Mouse (Mus musculus): ENCODE measurements around the gene Pdxp. TPM values are rescaled to one million over a fixed set of nuclear protein-coding genes. Genes with fewer than 3 reads are reported as not detected.

Gene Pdxp
- polyA plus RNA-seq (2015; fragmentation: Nextera tagmentation; extraction: Ambion mirVana), result 11.7 and 12.0 TPM in 2 replicates

GRCm38 (mm10) chr15:78913632-78914090, at the start of gene Pdxp:
Gene Pdxp (plus strand): TSS chr15:78913919.
- ATAC-seq (ENCODE audit: low FRiP score, low TSS enrichment), result peak; percentile 92
- Histone ChIP-seq H3K9ac (replicated peaks; ENCODE audit: low read length) (peak within 1 kb of the TSS; percentile 77), H3K4me2 (replicated peaks; ENCODE audit: low read depth, low read length) (peak within 1 kb of the TSS; percentile 92), H3K36me3 (ENCODE audit: insufficient read depth, low read length) (peaks cover 31% of the 10 kb centered on the region), H3K9me3 (ENCODE audit: low read length) (no peaks in the 10 kb centered on the region), H3K27ac (ENCODE audit: low read length) (peak within 1 kb of the TSS; percentile 77), H3K27me3 (ENCODE audit: insufficient read depth, low read length) (no peaks in the 10 kb centered on the region), H3K4me1 (ENCODE audit: insufficient read depth, low read length) (peaks cover 26% of the 10 kb centered on the region), H3K4me3 (ENCODE audit: low read length) (peak within 1 kb of the TSS; percentile 72)
- under 1% methylated on average over 38 of the region's 51 CpGs for WGBS

- H3K9ac ChIP-seq (replicated peaks; ENCODE audit: low read length), result no peak overlapping the region
- H3K27ac ChIP-seq (ENCODE audit: low read length), result peak overlapping the region; percentile 92
- H3K9me3 ChIP-seq (ENCODE audit: low read length), result no peaks in the 10 kb centered on the region
- peaks cover 26% of the 10 kb centered on the region for H3K4me1 ChIP-seq (ENCODE audit: insufficient read depth, low read length)
- WGBS, result 6% methylated on average over 9 of the region's 9 CpGs
- H3K27me3 ChIP-seq (ENCODE audit: insufficient read depth, low read length), result no peaks in the 10 kb centered on the region
- H3K4me2 ChIP-seq (replicated peaks; ENCODE audit: low read depth, low read length), result no peak overlapping the region
- ATAC-seq (ENCODE audit: low FRiP score, low TSS enrichment), result peak; percentile 75
- no peak overlapping the region for H3K4me3 ChIP-seq (ENCODE audit: low read length)
- H3K36me3 ChIP-seq (ENCODE audit: insufficient read depth, low read length), result no peaks in the 10 kb centered on the region
These were observed 45.3 kb upstream of the Pdxp start for GRCm38 (mm10) chr15:78868398-78868797.

GRCm38 (mm10) chr15:78868826-78869233, 44.9 kb upstream of the Pdxp start:
- 63% methylated on average over 7 of the region's 7 CpGs for WGBS
- H3K27ac ChIP-seq (ENCODE audit: low read length), result peak overlapping the region; percentile 92
- H3K9ac ChIP-seq (replicated peaks; ENCODE audit: low read length), result no peak overlapping the region
- H3K4me1 ChIP-seq (ENCODE audit: insufficient read depth, low read length), result peaks cover 22% of the 10 kb centered on the region
- H3K36me3 ChIP-seq (ENCODE audit: insufficient read depth, low read length), result no peaks in the 10 kb centered on the region
- no peaks in the 10 kb centered on the region for H3K27me3 ChIP-seq (ENCODE audit: insufficient read depth, low read length)
- H3K9me3 ChIP-seq (ENCODE audit: low read length), result no peaks in the 10 kb centered on the region
- H3K4me3 ChIP-seq (ENCODE audit: low read length), result no peak overlapping the region
- peak; percentile 41; the same call in 1 of the 2 replicates for ATAC-seq (ENCODE audit: low FRiP score, low TSS enrichment)
- H3K4me2 ChIP-seq (replicated peaks; ENCODE audit: low read depth, low read length), result no peak overlapping the region

- Histone ChIP-seq H3K4me1 (ENCODE audit: insufficient read depth, low read length) (peaks cover 19% of the 10 kb centered on the region), H3K27ac (ENCODE audit: low read length) (no peak overlapping the region), H3K9me3 (ENCODE audit: low read length) (no peaks in the 10 kb centered on the region), H3K36me3 (ENCODE audit: insufficient read depth, low read length) (no peaks in the 10 kb centered on the region), H3K4me3 (ENCODE audit: low read length) (no peak overlapping the region), H3K9ac (replicated peaks; ENCODE audit: low read length) (no peak overlapping the region), H3K27me3 (ENCODE audit: insufficient read depth, low read length) (no peaks in the 10 kb centered on the region), H3K4me2 (replicated peaks; ENCODE audit: low read depth, low read length) (no peak overlapping the region)
- ATAC-seq (ENCODE audit: low FRiP score, low TSS enrichment), result no peak
- WGBS, result 29% methylated on average over 6 of the region's 6 CpGs
These were observed 43.9 kb upstream of the Pdxp start for GRCm38 (mm10) chr15:78869775-78870174.

- H3K27me3 ChIP-seq (ENCODE audit: insufficient read depth, low read length), result no peaks in the 10 kb centered on the region
- H3K4me3 ChIP-seq (ENCODE audit: low read length), result no peak overlapping the region
- no peak overlapping the region for H3K4me2 ChIP-seq (replicated peaks; ENCODE audit: low read depth, low read length)
- no peak for ATAC-seq (ENCODE audit: low FRiP score, low TSS enrichment)
- 0 out of 2 replicates have a peak overlapping the region, but pooled peaks have one; percentile 28 for H3K9ac ChIP-seq (replicated peaks; ENCODE audit: low read length)
- 45% methylated on average over 5 of the region's 5 CpGs for WGBS
- no peak overlapping the region for H3K27ac ChIP-seq (ENCODE audit: low read length)
- no peaks in the 10 kb centered on the region for H3K9me3 ChIP-seq (ENCODE audit: low read length)
- peaks cover 34% of the 10 kb centered on the region for H3K4me1 ChIP-seq (ENCODE audit: insufficient read depth, low read length)
- no peaks in the 10 kb centered on the region for H3K36me3 ChIP-seq (ENCODE audit: insufficient read depth, low read length)
These were observed 41.6 kb upstream of the Pdxp start for GRCm38 (mm10) chr15:78872021-78872608.

- Histone ChIP-seq H3K27me3 (ENCODE audit: insufficient read depth, low read length) (no peaks in the 10 kb centered on the region), H3K4me1 (ENCODE audit: insufficient read depth, low read length) (peaks cover 31% of the 10 kb centered on the region), H3K9me3 (ENCODE audit: low read length) (no peaks in the 10 kb centered on the region), H3K9ac (replicated peaks; ENCODE audit: low read length) (no peak overlapping the region), H3K27ac (ENCODE audit: low read length) (no peak overlapping the region), H3K4me3 (ENCODE audit: low read length) (no peak overlapping the region), H3K36me3 (ENCODE audit: insufficient read depth, low read length) (no peaks in the 10 kb centered on the region), H3K4me2 (replicated peaks; ENCODE audit: low read depth, low read length) (no peak overlapping the region)
- WGBS, result 58% methylated on average over 13 of the region's 13 CpGs
- ATAC-seq (ENCODE audit: low FRiP score, low TSS enrichment), result no peak
These were observed 39.8 kb upstream of the Pdxp start for GRCm38 (mm10) chr15:78873803-78874435.

GRCm38 (mm10) chr15:78874989-78875388, 38.7 kb upstream of the Pdxp start:
- no peaks in the 10 kb centered on the region; the same call in 1 of the 2 replicates for H3K36me3 ChIP-seq (ENCODE audit: insufficient read depth, low read length)
- H3K4me3 ChIP-seq (ENCODE audit: low read length), result no peak overlapping the region
- H3K27ac ChIP-seq (ENCODE audit: low read length), result peak overlapping the region; percentile 100
- H3K4me2 ChIP-seq (replicated peaks; ENCODE audit: low read depth, low read length), result no peak overlapping the region
- no peaks in the 10 kb centered on the region for H3K27me3 ChIP-seq (ENCODE audit: insufficient read depth, low read length)
- peaks cover 34% of the 10 kb centered on the region for H3K4me1 ChIP-seq (ENCODE audit: insufficient read depth, low read length)
- H3K9ac ChIP-seq (replicated peaks; ENCODE audit: low read length), result peak overlapping the region; percentile 45; the same call in 1 of the 2 replicates
- no peaks in the 10 kb centered on the region for H3K9me3 ChIP-seq (ENCODE audit: low read length)
- WGBS, result 75% methylated on average over 8 of the region's 8 CpGs
- ATAC-seq (ENCODE audit: low FRiP score, low TSS enrichment), result no peak

- Histone ChIP-seq H3K4me1 (ENCODE audit: insufficient read depth, low read length) (peaks cover 35% of the 10 kb centered on the region), H3K36me3 (ENCODE audit: insufficient read depth, low read length) (peaks cover under 1% of the 10 kb centered on the region; the same call in 1 of the 2 replicates), H3K4me3 (ENCODE audit: low read length) (no peak overlapping the region; the same call in 1 of the 2 replicates), H3K27me3 (ENCODE audit: insufficient read depth, low read length) (no peaks in the 10 kb centered on the region), H3K9me3 (ENCODE audit: low read length) (no peaks in the 10 kb centered on the region), H3K9ac (replicated peaks; ENCODE audit: low read length) (peak overlapping the region; percentile 45), H3K4me2 (replicated peaks; ENCODE audit: low read depth, low read length) (peak overlapping the region; percentile 72), H3K27ac (ENCODE audit: low read length) (peak overlapping the region; percentile 100)
- ATAC-seq (ENCODE audit: low FRiP score, low TSS enrichment), result no peak
- 81% methylated on average over 5 of the region's 5 CpGs for WGBS
These were observed 38.2 kb upstream of the Pdxp start for GRCm38 (mm10) chr15:78875537-78875936.

GRCm38 (mm10) chr15:78876258-78876696, 37.4 kb upstream of the Pdxp start:
- Histone ChIP-seq H3K27me3 (ENCODE audit: insufficient read depth, low read length) (no peaks in the 10 kb centered on the region), H3K9me3 (ENCODE audit: low read length) (no peaks in the 10 kb centered on the region), H3K36me3 (ENCODE audit: insufficient read depth, low read length) (peaks cover 8% of the 10 kb centered on the region), H3K9ac (replicated peaks; ENCODE audit: low read length) (peak overlapping the region; percentile 89), H3K27ac (ENCODE audit: low read length) (peak overlapping the region; percentile 100), H3K4me1 (ENCODE audit: insufficient read depth, low read length) (peaks cover 37% of the 10 kb centered on the region), H3K4me2 (replicated peaks; ENCODE audit: low read depth, low read length) (peak overlapping the region; percentile 72), H3K4me3 (ENCODE audit: low read length) (peak overlapping the region; percentile 77)
- peak; percentile 28 for ATAC-seq (ENCODE audit: low FRiP score, low TSS enrichment)
- 4% methylated on average over 17 of the region's 17 CpGs for WGBS

Measured in kidney, embryonic 16.5 days (tissue).